Mouse (Mus musculus) retina, embryonic 14.5 days (tissue): ENCODE results near the gene Tjp1.

ENCODE experiments used
- DNase-seq: peaks from one replicate; pipeline ENCODE4 v3.0.0-alpha.2; 2015; ENCODE audit warnings: low spot score

Tjp1 gene

DNA sequence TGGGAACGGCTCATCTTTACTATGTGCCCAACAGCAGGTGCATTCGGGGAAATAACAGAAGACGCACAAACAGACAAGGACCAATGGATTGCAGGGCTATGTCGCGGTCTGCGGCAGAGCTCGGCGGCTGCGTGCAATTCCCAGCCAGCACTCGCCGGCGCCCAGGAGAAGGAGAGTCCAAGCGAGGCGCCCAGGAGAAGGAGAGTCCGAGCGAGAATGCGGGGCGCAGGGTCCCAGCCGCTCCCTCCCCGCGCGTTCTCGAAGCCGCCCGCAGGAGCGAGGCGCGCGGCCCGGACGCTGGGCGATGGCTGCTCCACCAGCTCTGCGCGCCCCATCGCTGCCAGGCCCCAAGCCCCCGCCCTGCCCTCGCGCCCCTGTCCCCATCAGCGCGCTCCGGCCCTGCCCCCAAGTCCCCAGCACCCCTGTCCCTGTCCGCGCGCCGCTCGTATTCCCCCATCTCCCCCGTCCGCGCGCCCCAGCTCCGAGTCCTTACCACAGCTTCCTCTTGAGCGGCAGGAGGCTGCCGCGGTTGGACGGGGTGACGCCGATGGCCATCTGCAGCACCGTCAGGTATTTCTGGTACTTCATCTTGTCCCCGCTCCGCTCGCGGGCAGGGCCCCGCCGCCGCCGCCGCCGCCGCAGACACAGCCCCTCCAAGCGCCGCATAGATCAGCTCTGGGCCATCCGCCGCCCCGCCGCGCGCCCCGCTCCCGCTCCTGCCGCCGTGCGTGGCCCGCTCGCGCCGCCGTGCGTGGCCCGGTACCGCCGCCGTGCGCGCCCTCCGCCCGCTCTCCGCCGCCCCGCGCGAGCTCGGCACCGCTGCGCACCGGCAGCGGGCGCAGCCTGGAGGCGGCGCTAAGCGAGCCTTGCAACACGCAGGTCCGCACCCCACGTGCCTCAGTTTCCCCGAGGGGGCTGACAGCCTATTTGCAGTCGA lies at the start of gene Tjp1:
Gene Tjp1 (minus strand): TSS at position 711 of the 937 bp plus-strand sequence.
- peak; percentile 58 for DNase-seq

GRCm38 (mm10) chr7:65577118-65577517 lies 49.5 kb upstream of the Tjp1 start:
- peak; percentile 39 for DNase-seq

DNA sequence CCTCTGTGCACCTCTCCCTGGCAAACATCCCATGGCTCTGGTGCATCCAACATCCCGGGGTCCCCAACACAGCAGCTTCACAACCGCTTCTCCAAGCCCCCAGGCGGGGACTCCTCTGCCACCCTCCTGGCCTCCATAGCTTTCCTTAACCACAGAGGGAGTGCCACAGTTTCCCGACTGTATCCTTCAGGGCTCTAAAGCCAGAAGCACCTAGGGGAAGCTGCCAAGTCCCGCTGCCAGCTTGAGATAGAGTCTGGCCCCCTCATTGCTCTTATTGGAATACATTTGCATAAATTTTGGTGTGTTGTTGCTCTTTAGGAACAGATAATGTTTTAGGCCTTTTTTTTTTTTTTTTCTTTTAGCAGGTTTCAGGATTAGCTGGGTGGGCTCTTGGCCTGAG lies 45.1 kb upstream of the Tjp1 start:
- no peak for DNase-seq

- DNase-seq: no peak
These were observed 43.1 kb upstream of the Tjp1 start for GRCm38 (mm10) chr7:65570691-65571090.

DNA sequence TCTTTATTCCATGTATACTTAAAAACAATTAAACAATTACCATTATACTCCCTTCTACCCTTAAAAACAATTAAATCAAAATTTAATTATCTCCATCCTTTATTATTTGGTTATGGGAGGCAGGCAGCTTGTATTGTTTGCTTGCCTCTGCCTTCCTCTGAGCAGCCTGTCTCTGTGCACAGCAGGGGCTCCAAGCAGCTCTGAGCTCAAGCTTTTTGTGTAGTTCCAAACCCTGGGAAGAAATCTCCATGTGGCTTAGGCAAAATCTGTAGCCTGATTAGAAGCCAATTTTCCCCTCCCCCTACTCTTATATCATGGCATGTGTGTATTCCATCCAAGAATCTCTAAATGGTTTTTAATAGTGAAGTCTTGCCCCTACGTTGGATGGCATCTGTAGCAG lies 28.4 kb upstream of the Tjp1 start:
- DNase-seq: peak; percentile 18

DNA sequence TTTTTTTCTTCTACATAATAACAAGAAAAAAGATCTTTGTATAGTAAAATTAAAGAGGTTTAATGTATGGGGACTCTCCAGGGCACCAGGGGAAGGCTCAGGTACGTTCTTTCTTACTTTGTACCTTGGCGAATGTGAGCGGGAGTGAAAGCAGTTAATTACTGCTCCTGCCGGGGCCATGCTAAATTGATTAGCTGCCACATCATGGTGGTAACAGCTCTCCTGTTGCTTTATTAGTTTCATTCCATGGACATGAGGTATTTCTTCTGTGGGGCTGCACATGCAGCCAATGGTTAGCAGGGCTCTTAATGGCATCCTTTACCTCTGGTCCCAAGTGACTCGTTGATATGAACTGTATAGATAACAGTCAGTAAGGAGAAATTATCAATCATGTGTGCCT lies 18.2 kb upstream of the Tjp1 start:
- no peak for DNase-seq

- DNase-seq: no peak
These were observed 5.1 kb upstream of the Tjp1 start for GRCm38 (mm10) chr7:65532689-65533088.

DNA sequence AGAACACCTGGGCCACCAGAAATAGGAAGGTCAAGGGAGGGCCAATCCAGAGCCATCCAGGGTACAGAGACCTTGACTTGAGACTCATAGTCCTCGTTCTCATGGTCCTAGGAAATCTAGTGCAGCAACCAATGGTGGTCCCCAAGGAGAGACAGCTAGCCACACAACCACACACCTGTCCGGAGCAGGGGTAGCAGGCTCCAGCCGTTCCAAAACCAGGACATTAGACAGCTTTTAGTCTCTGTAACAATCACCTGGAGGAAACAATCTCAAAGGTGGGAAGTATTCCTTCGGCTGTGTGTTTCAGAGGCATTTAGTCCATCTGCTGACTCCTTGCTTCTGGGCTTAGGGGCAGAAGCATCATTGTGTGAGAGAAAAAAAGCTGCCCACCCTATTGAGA lies 4.5 kb downstream of the Tjp1 start:
- DNase-seq: no peak

DNA sequence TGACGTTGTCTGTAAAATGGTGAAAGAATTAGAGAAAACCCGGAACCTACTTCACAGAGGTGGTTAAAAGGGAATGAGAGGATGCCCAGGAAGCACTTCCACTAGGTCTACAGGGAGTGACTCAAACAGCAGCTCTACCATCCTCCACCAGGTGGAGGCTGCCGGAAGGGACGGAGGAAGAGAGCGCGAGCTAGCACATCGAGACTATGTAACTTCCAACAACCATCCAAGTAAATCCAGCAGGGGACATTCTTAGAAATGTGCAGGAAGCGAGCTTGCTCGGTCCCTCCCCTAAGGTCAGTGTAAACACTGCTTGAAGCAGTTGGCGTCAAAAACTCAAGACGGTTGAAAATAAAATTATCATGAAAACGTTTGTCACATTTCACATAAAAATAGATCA lies 5.1 kb downstream of the Tjp1 start:
- no peak for DNase-seq

GRCm38 (mm10) chr7:65520622-65521021 lies 7.0 kb downstream of the Tjp1 start:
- no peak for DNase-seq

- peak; percentile 88 for DNase-seq
These were observed 7.6 kb downstream of the Tjp1 start for GRCm38 (mm10) chr7:65519788-65520563.

DNA sequence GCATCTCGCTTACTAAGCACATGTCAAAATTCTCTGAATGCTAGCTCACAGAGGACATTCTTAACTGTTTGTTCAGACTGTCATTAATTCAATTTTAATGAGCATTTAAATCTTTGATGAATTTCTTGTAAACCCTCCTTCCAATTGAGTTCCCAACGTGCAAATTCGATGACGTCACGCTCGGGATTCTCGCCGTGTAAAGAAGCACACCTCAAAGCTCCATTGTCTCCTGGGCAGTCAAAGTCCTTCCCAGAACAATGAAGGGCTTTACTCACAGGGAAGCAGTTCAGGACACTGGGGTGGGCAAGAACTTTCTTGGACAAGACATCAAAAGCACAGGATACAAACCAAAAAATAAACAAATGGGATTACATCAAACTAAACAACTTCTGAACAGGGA lies 10.7 kb downstream of the Tjp1 start:
- DNase-seq: no peak

DNA sequence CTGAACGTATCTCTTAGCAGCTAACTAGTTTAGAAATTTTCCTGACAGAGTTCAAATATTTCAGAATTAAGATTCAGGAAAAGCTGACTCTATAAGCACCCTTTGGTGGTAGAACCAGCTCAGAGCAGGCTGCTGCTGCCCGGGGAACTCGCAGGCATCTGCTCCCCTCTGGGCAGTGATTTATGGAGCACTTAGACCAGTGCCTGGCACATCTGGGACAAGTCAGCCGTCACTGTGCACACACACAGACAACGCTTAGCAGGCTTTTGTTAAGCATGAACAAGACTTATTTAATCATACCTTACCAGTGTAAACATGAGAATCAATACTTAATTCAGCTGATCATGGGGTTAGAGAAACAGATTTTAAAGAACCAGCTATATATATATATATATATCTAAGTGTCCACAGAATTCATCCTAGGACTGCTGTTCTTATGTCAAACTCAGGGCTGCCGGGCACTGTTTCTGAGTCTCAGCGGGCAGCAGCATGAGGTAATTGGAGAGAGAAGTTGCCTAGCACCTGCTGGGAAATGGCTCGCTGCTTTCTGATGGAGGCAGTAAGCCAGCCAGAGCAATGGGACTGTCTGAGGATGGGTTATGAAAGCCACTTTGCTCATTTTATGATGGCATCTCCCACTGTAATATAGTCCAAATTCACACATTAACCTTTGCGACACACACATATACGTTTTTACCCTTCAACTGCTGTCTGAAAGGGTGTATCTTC lies 14.0 kb downstream of the Tjp1 start:
- no peak for DNase-seq

DNA sequence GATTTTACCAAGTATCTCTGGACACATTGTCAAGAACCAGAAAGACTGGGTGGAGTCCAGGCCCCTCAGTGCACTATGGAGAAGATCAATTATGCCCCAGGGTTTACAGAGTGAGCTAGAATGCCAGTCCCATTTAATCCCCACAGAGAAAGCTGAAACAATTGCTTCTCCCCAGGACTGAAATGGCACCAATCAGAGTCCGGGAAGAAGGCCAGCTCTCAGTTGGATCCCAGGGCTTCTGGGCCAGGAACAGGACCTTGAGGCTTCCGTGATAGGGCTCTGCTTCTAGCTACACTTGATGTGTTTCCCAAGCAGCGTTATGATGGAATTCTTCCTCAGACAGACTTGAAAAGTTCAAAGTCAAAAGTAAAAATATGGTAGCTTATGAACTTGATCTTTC lies 18.2 kb downstream of the Tjp1 start:
- no peak for DNase-seq

GRCm38 (mm10) chr7:65507341-65507740 lies 20.2 kb downstream of the Tjp1 start:
- no peak for DNase-seq

DNA sequence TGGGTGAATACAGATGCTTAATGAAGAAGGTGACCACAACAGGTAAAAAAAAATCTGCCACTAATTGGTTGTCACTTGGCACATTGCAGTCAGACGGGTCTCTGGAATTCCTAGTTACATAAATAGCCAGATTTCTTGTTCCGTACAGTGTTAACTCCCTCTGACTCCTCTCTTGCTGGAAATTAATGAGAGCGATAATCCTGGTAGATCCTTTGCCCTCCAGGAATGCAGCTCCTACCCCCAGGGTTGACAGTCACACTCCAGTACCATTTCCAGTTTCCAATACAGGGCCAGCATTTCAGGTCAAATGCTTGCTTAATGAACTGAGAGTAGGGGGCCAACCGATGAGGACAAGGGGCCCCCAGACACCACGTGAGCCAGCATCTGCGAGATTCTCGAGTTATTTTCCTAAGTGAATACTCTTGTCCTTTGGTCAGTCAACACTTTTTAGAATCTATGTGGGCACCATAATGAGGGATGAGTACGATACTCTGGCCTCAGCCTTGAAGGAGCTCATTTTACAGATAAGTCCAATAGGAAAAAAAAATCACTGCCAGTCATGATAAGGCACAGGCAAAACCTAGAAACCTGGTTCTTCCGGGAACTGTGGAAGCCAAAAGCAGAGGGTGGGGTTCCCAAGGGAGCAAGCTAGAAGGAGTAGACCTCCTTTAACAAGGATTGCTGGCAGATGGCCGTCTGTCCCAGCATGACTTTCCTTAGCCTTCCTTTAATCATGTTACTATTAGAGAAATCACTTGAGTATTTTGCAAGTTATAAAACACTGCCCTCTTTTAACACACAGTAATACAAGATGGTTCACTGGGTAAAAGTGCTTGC lies 24.9 kb downstream of the Tjp1 start:
- DNase-seq: no peak

GRCm38 (mm10) chr7:65500746-65501145 lies 26.8 kb downstream of the Tjp1 start:
- no peak for DNase-seq

DNA sequence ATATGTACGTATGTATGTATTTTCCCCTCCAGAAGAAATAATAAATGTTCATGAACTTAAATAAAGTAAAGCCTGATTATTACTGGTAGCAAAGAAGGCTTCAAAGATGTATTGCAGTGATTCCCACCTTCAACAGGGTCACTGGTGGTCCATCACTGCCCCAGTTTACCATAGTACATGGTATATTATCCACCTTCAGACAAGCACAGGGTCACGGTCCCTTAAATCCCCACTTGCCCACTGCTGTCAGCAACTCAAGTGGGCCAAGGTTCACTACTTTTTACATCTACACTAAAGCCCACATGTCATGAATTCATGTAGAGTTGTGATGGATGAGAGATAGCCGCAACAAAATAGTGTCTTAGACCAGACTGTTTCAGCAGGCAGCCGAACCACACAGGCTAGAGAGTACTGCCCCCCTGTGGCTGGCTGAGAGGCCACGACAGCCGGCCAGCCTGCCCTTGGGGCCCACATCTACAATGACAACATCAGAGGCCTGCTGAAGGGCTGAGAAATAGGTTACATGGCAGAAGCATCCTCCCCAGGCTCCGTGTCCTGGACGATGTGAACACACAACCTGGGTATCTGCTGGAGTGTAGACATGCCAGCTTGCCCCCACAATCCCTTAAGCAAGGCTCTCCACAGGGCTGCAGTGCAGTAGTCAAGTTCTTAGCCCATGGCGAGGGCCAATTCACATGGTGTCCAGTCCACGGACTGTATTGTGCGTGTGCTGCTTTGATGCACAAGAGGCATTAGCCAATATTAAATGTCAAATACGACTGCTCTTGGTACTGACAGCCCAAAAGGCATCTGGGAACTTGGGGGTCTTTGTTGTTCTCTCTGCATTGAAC lies 29.6 kb downstream of the Tjp1 start:
- DNase-seq: peak; percentile 83

GRCm38 (mm10) chr7:65490526-65490925 lies 37.1 kb downstream of the Tjp1 start:
- no peak for DNase-seq

DNA sequence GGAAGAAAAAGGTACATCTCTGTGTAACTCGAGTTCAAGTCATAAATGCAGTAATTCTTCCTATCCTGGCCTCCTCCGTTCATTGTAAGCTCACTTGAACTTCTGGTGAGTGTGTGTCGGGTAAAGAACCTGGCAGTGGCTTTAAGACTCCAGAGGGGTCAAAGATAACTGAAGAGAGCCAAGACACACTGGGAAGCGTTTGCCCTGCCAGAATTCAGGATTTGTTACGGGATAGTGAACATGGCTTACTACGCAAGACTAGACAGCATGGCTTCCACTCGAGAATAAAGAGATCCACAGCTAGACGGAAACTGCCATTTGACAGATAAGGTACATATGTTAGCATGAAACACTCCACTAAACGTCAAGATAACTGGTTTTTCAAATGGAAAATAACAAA lies 37.8 kb downstream of the Tjp1 start:
- DNase-seq: no peak

DNA sequence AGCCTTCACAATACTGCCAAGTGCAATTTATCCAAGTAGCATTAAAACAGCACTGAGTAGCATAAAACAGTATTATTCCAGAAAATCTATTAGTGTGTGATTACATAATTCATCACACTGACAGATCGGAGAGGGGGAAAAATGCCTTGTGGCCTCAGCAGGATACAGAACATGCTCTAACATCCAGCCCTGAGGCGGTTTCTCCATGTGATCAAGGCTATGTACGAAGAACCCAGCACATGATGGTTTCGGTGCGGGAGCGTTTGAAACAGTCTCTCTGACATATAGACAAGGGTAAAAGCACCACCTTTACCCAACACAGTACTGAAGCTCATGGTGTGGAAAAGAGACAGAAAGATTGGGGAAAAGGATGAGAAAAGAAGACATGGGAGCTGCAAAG lies 38.4 kb downstream of the Tjp1 start:
- DNase-seq: no peak
